Mouse (Mus musculus) ovary, postnatal 14 days (tissue): ENCODE results near the gene Zfp692.
A peak's percentile ranks its signal among the peaks of the same experiment; 100 is the strongest.
"Not testable (repeated sequence)": the region's sequence is repeated elsewhere in the genome, so short reads cannot be mapped to it uniquely, and the experiment has no call there.

ENCODE experiments used
- DNase-seq: peaks from one replicate; pipeline ENCODE4 v3.0.0; 2022; ENCODE audit warnings: low spot score

The Zfp692 gene

GRCm38 (mm10) chr11:58306860-58307308 lies at the start of gene Zfp692:
Gene Zfp692, plus strand, starts transcription at chr11:58307069.
- peak; percentile 83 for DNase-seq

- no peak for DNase-seq
Measured at GRCm38 (mm10) chr11:58257816-58258215, 49.1 kb upstream of the Zfp692 start.

GRCm38 (mm10) chr11:58260156-58260555 lies 46.7 kb upstream of the Zfp692 start:
- DNase-seq = no peak

- no peak for DNase-seq
Measured at GRCm38 (mm10) chr11:58261826-58262225, 45.0 kb upstream of the Zfp692 start.

GRCm38 (mm10) chr11:58262336-58262735 lies 44.5 kb upstream of the Zfp692 start:
- no peak for DNase-seq

- DNase-seq = no peak
Measured at GRCm38 (mm10) chr11:58263516-58263915, 43.4 kb upstream of the Zfp692 start.

- no peak for DNase-seq
Measured at GRCm38 (mm10) chr11:58264546-58264945, 42.3 kb upstream of the Zfp692 start.

- no peak for DNase-seq
Measured at GRCm38 (mm10) chr11:58268285-58268684, 38.6 kb upstream of the Zfp692 start.

- no peak for DNase-seq
Measured at GRCm38 (mm10) chr11:58274572-58274971, 32.3 kb upstream of the Zfp692 start, which contains the start of gene 4930438A08Rik. Gene 4930438A08Rik, plus strand, starts transcription at chr11:58274799.

- DNase-seq = no peak
Measured at GRCm38 (mm10) chr11:58275756-58276155, 31.1 kb upstream of the Zfp692 start.

- DNase-seq = no peak
Measured at GRCm38 (mm10) chr11:58281970-58282496, 24.8 kb upstream of the Zfp692 start.

GRCm38 (mm10) chr11:58282518-58282917 lies 24.4 kb upstream of the Zfp692 start:
- DNase-seq = no peak

- no peak for DNase-seq
Measured at GRCm38 (mm10) chr11:58289992-58290682, 16.7 kb upstream of the Zfp692 start.

- no peak for DNase-seq
Measured at GRCm38 (mm10) chr11:58290812-58291211, 16.1 kb upstream of the Zfp692 start.

GRCm38 (mm10) chr11:58292791-58293190 lies 14.1 kb upstream of the Zfp692 start:
- DNase-seq = no peak

- DNase-seq = no peak
Measured at GRCm38 (mm10) chr11:58297396-58297795, 9.5 kb upstream of the Zfp692 start.

- DNase-seq = peak; percentile 73
Measured at GRCm38 (mm10) chr11:58301057-58301456, 5.8 kb upstream of the Zfp692 start.

- DNase-seq = peak; percentile 99
Measured at GRCm38 (mm10) chr11:58301837-58302754, 4.8 kb upstream of the Zfp692 start.

GRCm38 (mm10) chr11:58302774-58303445 lies 4.0 kb upstream of the Zfp692 start:
- no peak for DNase-seq

- DNase-seq = no peak
Measured at GRCm38 (mm10) chr11:58303594-58303993, 3.3 kb upstream of the Zfp692 start.

- not testable (repeated sequence) for DNase-seq
Measured at GRCm38 (mm10) chr11:58305299-58305698, 1.6 kb upstream of the Zfp692 start.
